Mouse (Mus musculus) cerebellum, adult 2 months (tissue): Measurements from ENCODE around the gene Ablim2. TPM values are rescaled to one million over a fixed set of nuclear protein-coding genes. Genes with fewer than 3 reads are reported as not detected.

ENCODE experiments used
- DNase-seq, 2 experiments: peaks; one replicate each; pipeline ENCODE4 v3.0.0; 2021
- H3K27ac ChIP-seq: fragments of 200-500 bp; 2 replicates; pipeline ENCODE4 v1.5.1; 2012; ENCODE audit warnings: low read length, control low read depth, inconsistent platforms; ENCODE audit not compliant: insufficient read depth
- H3K27me3 ChIP-seq: fragments of 200-500 bp; 2 replicates; pipeline ENCODE4 v1.6.1; 2012; ENCODE audit warnings: inconsistent platforms, mild to moderate bottlenecking, low read length, moderate library complexity; ENCODE audit not compliant: control insufficient read depth, insufficient read depth
- H3K4me1 ChIP-seq: fragments of 200-500 bp; 2 replicates; pipeline ENCODE4 v1.6.1; 2011; ENCODE audit warnings: low read length; ENCODE audit not compliant: control insufficient read depth, insufficient read depth
- H3K4me3 ChIP-seq: fragments of 200-500 bp; replicated peaks from 2 replicates; pipeline ENCODE3; 2011; ENCODE audit warnings: mild to moderate bottlenecking, low read depth, low read length, control low read depth; ENCODE audit not compliant: insufficient read depth
- CTCF ChIP-seq: fragments of 200-500 bp; IDR thresholded peaks from 2 replicates; pipeline ENCODE4 v1.5.1; 2011; ENCODE audit warnings: low read depth, mild to moderate bottlenecking, control low read depth, low read length, moderate library complexity, borderline replicate concordance; ENCODE audit not compliant: insufficient read depth
- POLR2A ChIP-seq: fragments of 200-500 bp; IDR thresholded peaks from 2 replicates; pipeline ENCODE4 v1.6.1; 2011; ENCODE audit warnings: low read length, control low read depth, borderline replicate concordance; ENCODE audit not compliant: insufficient read depth
- WGBS: fragments of 180-500 bp; shearing (Covaris S2); methylation state at CpG from one replicate; pipeline ENCODE4 v1.1.7; 2018; 5-methylcytosine and 5-hydroxymethylcytosine counted together
- polyA plus RNA-seq: library from polyadenylated mRNA; depleted of rRNA; stranded (reverse); fragments of >200 nt; gene quantifications from 2 replicates; pipeline ENCODE4 v1.2.3, GENCODE M21; 2012

Gene Ablim2
- polyA plus RNA-seq, 1 experiment: 99.9 TPM

- WGBS: 54% methylated on average over 8 of the region's 8 CpGs
- Histone ChIP-seq H3K27ac (no peak overlapping the region), H3K27me3 (no peaks in the 10 kb centered on the region), H3K4me1 (peaks cover 23% of the 10 kb centered on the region), H3K4me3 (no peak overlapping the region)
- TF ChIP-seq POLR2A: no peak
- TF ChIP-seq CTCF: no peak
- DNase-seq: no peak
Observed at GRCm38 (mm10) chr5:35918387-35918786, 160.7 kb downstream of the Ablim2 start.

GRCm38 (mm10) chr5:35920076-35920475 is 162.4 kb downstream of the Ablim2 start:
- WGBS: 82% methylated on average over 4 of the region's 4 CpGs
- Histone ChIP-seq H3K27ac (no peak overlapping the region), H3K27me3 (no peaks in the 10 kb centered on the region), H3K4me3 (no peak overlapping the region), H3K4me1 (peaks cover 30% of the 10 kb centered on the region)
- no peak for DNase-seq
- TF ChIP-seq CTCF: no peak
- no peak for TF ChIP-seq POLR2A

DNA sequence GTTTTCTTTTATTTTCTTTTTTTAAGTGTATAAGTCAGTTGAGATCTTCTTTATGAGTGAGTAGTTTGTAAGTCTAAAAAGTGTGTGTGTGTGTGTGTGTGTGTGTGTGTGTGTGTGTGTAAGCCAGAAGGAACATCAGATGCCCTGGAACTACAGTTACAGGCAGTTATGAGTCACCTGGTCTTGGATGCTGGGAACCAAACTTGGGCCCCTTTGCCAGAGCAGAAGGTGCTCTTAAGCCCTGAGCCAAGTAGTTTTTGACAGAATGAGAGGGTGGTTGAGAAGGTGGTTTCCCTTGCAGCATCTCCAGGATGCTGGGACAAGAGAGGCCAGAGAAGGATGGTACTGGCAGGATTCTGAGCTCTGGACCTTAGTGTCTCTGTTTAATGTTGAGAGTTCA is 162.9 kb downstream of the Ablim2 start:
- Histone ChIP-seq H3K4me3 (no peak overlapping the region), H3K27me3 (no peaks in the 10 kb centered on the region), H3K4me1 (peaks cover 34% of the 10 kb centered on the region), H3K27ac (no peak overlapping the region)
- no peak for TF ChIP-seq CTCF
- no peak for TF ChIP-seq POLR2A
- DNase-seq: peak in 1 of 2 experiments; percentile 18

GRCm38 (mm10) chr5:35921141-35921540 is 163.5 kb downstream of the Ablim2 start:
- no peaks in the 10 kb centered on the region for H3K27me3 ChIP-seq
- no peak for DNase-seq
- TF ChIP-seq CTCF (no peak), POLR2A (no peak)
- no peak overlapping the region for H3K27ac ChIP-seq
- H3K4me1 ChIP-seq: peaks cover 40% of the 10 kb centered on the region
- H3K4me3 ChIP-seq: no peak overlapping the region
- WGBS: 79% methylated on average over 6 of the region's 6 CpGs

- Histone ChIP-seq H3K4me3 (no peak overlapping the region), H3K27me3 (no peaks in the 10 kb centered on the region), H3K27ac (no peak overlapping the region), H3K4me1 (peaks cover 44% of the 10 kb centered on the region)
- WGBS: 43% methylated on average over 10 of the region's 10 CpGs
- peak in 1 of 2 experiments; percentile 36 for DNase-seq
- TF ChIP-seq POLR2A: no peak
- TF ChIP-seq CTCF: no peak
Observed at GRCm38 (mm10) chr5:35921595-35922254, 164.0 kb downstream of the Ablim2 start.

- 95% methylated on average over 6 of the region's 6 CpGs for WGBS
- Histone ChIP-seq H3K27ac (no peak overlapping the region), H3K27me3 (no peaks in the 10 kb centered on the region), H3K4me3 (no peak overlapping the region), H3K4me1 (peaks cover 39% of the 10 kb centered on the region)
- TF ChIP-seq POLR2A (no peak), CTCF (no peak)
- no peak for DNase-seq
Observed at GRCm38 (mm10) chr5:35923448-35923847, 165.8 kb downstream of the Ablim2 start.

DNA sequence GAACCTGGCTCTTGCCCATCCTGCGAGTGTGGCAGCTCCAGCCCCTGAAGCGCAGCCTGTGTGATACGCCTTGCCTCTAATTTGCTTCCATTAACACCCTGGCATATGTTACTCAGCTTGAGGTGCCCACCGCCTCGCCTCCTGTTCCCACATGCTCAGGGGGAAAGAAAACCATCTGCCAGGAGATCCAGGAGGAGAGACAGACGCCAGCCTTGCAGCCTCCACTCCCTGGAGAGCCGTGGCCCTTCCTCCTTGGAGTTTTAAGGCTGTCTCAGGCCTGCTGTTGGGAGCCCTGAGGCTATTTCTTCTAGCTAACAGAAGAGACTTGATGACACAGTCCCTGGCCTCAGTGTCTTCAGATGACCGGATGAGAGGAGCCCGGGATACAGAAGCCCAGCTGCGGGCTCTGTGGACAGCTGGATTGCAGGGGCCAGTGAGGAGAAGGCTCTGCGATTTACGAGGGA is 167.5 kb downstream of the Ablim2 start:
- TF ChIP-seq CTCF (no peak), POLR2A (no peak)
- WGBS: 12% methylated on average over 12 of the region's 12 CpGs
- Histone ChIP-seq H3K4me1 (peaks cover 36% of the 10 kb centered on the region), H3K27me3 (no peaks in the 10 kb centered on the region), H3K27ac (no peak overlapping the region), H3K4me3 (no peak overlapping the region)
- peak; percentile 65 to 78 for DNase-seq

DNA sequence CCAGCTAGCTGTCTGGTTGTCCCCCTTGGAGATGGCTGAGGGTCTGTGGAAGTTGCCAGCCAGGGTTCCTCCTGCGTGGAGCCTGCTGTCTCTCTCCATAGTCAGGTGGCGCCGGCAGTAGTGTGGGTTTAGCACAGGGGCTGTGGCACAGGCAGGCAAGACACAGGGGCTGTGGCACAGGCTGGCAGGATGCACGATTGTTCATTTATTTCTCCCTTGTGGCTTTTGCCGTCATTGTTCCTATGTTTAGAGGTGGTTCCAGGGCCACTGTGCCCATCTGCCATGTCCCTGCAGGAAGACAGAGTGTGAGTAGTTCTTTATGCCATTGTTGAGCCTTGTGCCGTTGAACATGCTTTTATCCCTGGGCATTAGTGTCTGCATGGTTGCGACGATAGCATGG is 168.8 kb downstream of the Ablim2 start:
- Histone ChIP-seq H3K27ac (no peak overlapping the region), H3K27me3 (no peaks in the 10 kb centered on the region), H3K4me3 (no peak overlapping the region), H3K4me1 (peaks cover 33% of the 10 kb centered on the region)
- DNase-seq: no peak
- 65% methylated on average over 8 of the region's 8 CpGs for WGBS
- TF ChIP-seq CTCF: no peak
